Mouse (Mus musculus): ENCODE data around the gene Nfia. TPM values are rescaled to one million over a fixed set of nuclear protein-coding genes. Genes with fewer than 3 reads are reported as not detected.

Nfia gene
- polyA plus RNA-seq, 1 experiment from 2014 or later = 14.4 TPM

DNA sequence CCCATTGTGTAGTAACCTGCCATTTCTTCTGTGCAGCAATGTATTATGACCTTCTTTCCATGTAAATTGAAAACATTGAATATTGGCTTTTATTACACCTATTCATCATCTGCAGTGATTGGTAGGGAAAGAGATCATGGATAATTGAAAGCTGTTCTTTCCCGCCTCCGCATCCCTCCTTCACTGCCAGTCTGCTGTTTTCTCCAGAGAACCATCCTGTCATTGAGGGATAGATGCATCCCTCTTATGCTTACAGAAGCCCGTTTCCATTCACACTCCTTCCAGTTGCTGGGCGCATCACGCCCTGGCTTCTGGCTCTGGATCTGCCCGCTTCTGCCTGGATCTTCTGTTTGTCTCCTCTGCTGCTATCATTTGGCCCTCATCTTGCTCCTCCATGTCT is 312.5 kb downstream of the Nfia start:
- Histone ChIP-seq H3K27me3 (ENCODE audit: insufficient read depth, poor library complexity, severe bottlenecking) (no peaks in the 10 kb centered on the region), H3K4me1 (peaks cover 41% of the 10 kb centered on the region), H3K9me3 (no peaks in the 10 kb centered on the region), H3K4me3 (no peak overlapping the region), H3K36me3 (0 out of 2 replicates have a peak, but pooled peaks cover 4% of the 10 kb centered on the region), H3K27ac (no peak overlapping the region)
- WGBS = 85% methylated on average over 6 of the region's 6 CpGs
- DNase-seq (ENCODE audit: low spot score) = no peak

GRCm38 (mm10) chr4:98086976-98087375 is 314.4 kb downstream of the Nfia start:
- Histone ChIP-seq H3K27me3 (ENCODE audit: insufficient read depth, poor library complexity, severe bottlenecking) (no peaks in the 10 kb centered on the region), H3K9me3 (no peaks in the 10 kb centered on the region), H3K36me3 (0 out of 2 replicates have a peak, but pooled peaks cover 4% of the 10 kb centered on the region), H3K4me3 (no peak overlapping the region), H3K4me1 (peaks cover 41% of the 10 kb centered on the region), H3K27ac (no peak overlapping the region)
- no peak for DNase-seq (ENCODE audit: low spot score)
- 60% methylated on average over 4 of the region's 4 CpGs for WGBS

GRCm38 (mm10) chr4:98089985-98090384 is 317.5 kb downstream of the Nfia start:
- WGBS = 16% methylated on average over 6 of the region's 6 CpGs
- no peak for DNase-seq (ENCODE audit: low spot score)
- 0 out of 2 replicates have a peak, but pooled peaks cover 4% of the 10 kb centered on the region for H3K36me3 ChIP-seq
- peaks cover 55% of the 10 kb centered on the region for H3K4me1 ChIP-seq
- H3K9me3 ChIP-seq = no peaks in the 10 kb centered on the region
- H3K27ac ChIP-seq = no peak overlapping the region; the same call in 1 of the 2 replicates
- H3K27me3 ChIP-seq (ENCODE audit: insufficient read depth, poor library complexity, severe bottlenecking) = no peaks in the 10 kb centered on the region
- no peak overlapping the region for H3K4me3 ChIP-seq

GRCm38 (mm10) chr4:98090586-98090985 is 318.1 kb downstream of the Nfia start:
- no peaks in the 10 kb centered on the region for H3K27me3 ChIP-seq (ENCODE audit: insufficient read depth, poor library complexity, severe bottlenecking)
- H3K4me1 ChIP-seq = peaks cover 51% of the 10 kb centered on the region
- WGBS = 54% methylated on average over 3 of the region's 3 CpGs
- no peaks in the 10 kb centered on the region for H3K9me3 ChIP-seq
- DNase-seq (ENCODE audit: low spot score) = no peak
- H3K4me3 ChIP-seq = no peak overlapping the region
- H3K36me3 ChIP-seq = no peaks in the 10 kb centered on the region
- H3K27ac ChIP-seq = no peak overlapping the region

GRCm38 (mm10) chr4:98091368-98091827 is 318.9 kb downstream of the Nfia start:
- WGBS = 27% methylated on average over 4 of the region's 4 CpGs
- Histone ChIP-seq H3K4me3 (no peak overlapping the region), H3K9me3 (no peaks in the 10 kb centered on the region), H3K27ac (peak overlapping the region; percentile 78), H3K27me3 (ENCODE audit: insufficient read depth, poor library complexity, severe bottlenecking) (no peaks in the 10 kb centered on the region), H3K4me1 (peaks cover 51% of the 10 kb centered on the region), H3K36me3 (no peaks in the 10 kb centered on the region)
- DNase-seq (ENCODE audit: low spot score) = no peak

GRCm38 (mm10) chr4:98091901-98092472 is 319.5 kb downstream of the Nfia start:
- Histone ChIP-seq H3K4me1 (peaks cover 49% of the 10 kb centered on the region), H3K27me3 (ENCODE audit: insufficient read depth, poor library complexity, severe bottlenecking) (no peaks in the 10 kb centered on the region), H3K9me3 (no peaks in the 10 kb centered on the region), H3K27ac (peak overlapping the region; percentile 78), H3K4me3 (no peak overlapping the region), H3K36me3 (no peaks in the 10 kb centered on the region)
- 63% methylated on average over 5 of the region's 5 CpGs for WGBS
- no peak for DNase-seq (ENCODE audit: low spot score)

- WGBS = 14% methylated on average over 19 of the region's 19 CpGs
- Histone ChIP-seq H3K4me1 (peaks cover 58% of the 10 kb centered on the region), H3K27me3 (ENCODE audit: insufficient read depth, poor library complexity, severe bottlenecking) (no peaks in the 10 kb centered on the region), H3K36me3 (no peaks in the 10 kb centered on the region), H3K27ac (no peak overlapping the region; the same call in 1 of the 2 replicates), H3K9me3 (no peaks in the 10 kb centered on the region), H3K4me3 (peak overlapping the region; percentile 31)
- DNase-seq (ENCODE audit: low spot score) = no peak
Measured at GRCm38 (mm10) chr4:98094112-98094805, 321.7 kb downstream of the Nfia start.

- Histone ChIP-seq H3K27ac (no peak overlapping the region), H3K9me3 (no peaks in the 10 kb centered on the region), H3K4me1 (peaks cover 55% of the 10 kb centered on the region), H3K36me3 (no peaks in the 10 kb centered on the region), H3K4me3 (no peak overlapping the region), H3K27me3 (ENCODE audit: insufficient read depth, poor library complexity, severe bottlenecking) (no peaks in the 10 kb centered on the region)
- WGBS = 74% methylated on average over 2 of the region's 2 CpGs
- DNase-seq (ENCODE audit: low spot score) = no peak
Measured at GRCm38 (mm10) chr4:98095060-98095459, 322.5 kb downstream of the Nfia start.

DNA sequence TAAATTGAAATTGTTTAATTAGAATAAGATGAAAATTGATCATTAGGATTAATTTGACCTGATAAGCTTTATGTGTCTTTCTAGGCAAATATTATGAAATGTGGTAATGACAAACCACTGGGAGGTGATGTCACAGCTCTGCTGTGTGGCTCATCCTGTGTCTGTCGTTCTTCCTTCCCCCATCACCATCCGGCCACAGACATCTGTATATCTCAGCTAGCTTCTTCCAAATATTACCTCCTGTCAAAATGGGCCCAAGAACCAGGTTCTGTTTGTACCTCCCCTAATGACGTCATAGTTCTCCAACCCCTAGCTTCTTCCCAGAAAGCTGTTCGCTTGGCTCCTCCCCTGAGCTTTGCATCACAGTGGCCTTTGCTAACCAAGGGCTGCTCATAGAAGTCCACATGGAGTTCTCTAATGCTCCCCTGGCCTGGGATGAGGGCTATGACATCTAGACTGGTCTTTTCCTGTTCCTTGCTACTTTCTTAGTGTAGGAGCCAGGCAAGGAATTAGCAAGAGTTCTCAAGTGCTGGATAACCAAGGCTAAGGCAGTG is 324.6 kb downstream of the Nfia start:
- 79% methylated on average over 4 of the region's 4 CpGs for WGBS
- Histone ChIP-seq H3K4me1 (peaks cover 47% of the 10 kb centered on the region), H3K27ac (no peak overlapping the region), H3K9me3 (no peaks in the 10 kb centered on the region), H3K27me3 (ENCODE audit: insufficient read depth, poor library complexity, severe bottlenecking) (no peaks in the 10 kb centered on the region), H3K36me3 (no peaks in the 10 kb centered on the region), H3K4me3 (no peak overlapping the region)
- DNase-seq (ENCODE audit: low spot score) = no peak

DNA sequence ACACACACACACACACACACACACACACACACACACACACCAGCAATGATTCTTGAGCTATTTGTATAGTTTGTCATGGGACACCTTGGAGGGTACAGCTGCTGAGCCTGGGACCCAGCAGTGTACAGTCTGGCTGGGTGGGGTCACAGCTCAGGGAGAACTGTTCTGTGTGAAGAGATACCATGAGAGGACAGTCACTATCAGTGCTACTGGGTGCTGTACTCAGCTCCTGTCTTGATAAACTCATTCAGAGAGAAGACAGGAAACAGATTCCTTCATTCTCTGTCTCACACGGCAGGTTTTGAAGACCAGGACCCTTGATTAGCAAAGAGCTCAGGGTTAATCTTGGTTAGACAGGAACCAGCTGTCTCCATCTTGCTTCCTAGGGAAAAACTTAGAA is 326.1 kb downstream of the Nfia start:
- no peaks in the 10 kb centered on the region for H3K9me3 ChIP-seq
- peak overlapping the region; percentile 48 for H3K27ac ChIP-seq
- H3K4me3 ChIP-seq = no peak overlapping the region
- 8% methylated on average over 1 of the region's 1 CpGs for WGBS
- H3K36me3 ChIP-seq = no peaks in the 10 kb centered on the region
- H3K4me1 ChIP-seq = peaks cover 37% of the 10 kb centered on the region
- no peak for DNase-seq (ENCODE audit: low spot score)
- no peaks in the 10 kb centered on the region for H3K27me3 ChIP-seq (ENCODE audit: insufficient read depth, poor library complexity, severe bottlenecking)

DNA sequence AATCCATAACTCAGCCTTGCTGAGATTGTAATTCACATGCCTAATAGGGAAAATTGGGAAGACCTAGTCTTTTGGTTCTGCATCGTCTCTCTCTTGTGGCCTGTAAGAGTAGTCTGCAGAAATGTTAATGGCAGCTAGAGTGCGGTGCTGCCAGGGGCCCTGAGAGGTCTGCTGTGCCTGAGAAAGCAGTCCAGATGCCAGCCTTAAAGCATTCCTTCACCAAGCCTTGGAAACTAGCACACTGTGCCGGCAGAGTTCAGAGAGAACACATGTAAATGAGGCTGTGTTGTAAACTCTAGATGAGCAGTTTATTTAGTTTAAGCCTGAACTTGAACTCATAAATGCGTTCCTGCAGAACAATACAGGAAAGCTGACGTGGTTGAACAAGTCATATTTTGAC is 326.9 kb downstream of the Nfia start:
- Histone ChIP-seq H3K4me3 (no peak overlapping the region), H3K9me3 (no peaks in the 10 kb centered on the region), H3K27me3 (ENCODE audit: insufficient read depth, poor library complexity, severe bottlenecking) (no peaks in the 10 kb centered on the region), H3K27ac (no peak overlapping the region), H3K36me3 (no peaks in the 10 kb centered on the region), H3K4me1 (peaks cover 36% of the 10 kb centered on the region)
- no peak for DNase-seq (ENCODE audit: low spot score)
- WGBS = 74% methylated on average over 5 of the region's 5 CpGs

DNA sequence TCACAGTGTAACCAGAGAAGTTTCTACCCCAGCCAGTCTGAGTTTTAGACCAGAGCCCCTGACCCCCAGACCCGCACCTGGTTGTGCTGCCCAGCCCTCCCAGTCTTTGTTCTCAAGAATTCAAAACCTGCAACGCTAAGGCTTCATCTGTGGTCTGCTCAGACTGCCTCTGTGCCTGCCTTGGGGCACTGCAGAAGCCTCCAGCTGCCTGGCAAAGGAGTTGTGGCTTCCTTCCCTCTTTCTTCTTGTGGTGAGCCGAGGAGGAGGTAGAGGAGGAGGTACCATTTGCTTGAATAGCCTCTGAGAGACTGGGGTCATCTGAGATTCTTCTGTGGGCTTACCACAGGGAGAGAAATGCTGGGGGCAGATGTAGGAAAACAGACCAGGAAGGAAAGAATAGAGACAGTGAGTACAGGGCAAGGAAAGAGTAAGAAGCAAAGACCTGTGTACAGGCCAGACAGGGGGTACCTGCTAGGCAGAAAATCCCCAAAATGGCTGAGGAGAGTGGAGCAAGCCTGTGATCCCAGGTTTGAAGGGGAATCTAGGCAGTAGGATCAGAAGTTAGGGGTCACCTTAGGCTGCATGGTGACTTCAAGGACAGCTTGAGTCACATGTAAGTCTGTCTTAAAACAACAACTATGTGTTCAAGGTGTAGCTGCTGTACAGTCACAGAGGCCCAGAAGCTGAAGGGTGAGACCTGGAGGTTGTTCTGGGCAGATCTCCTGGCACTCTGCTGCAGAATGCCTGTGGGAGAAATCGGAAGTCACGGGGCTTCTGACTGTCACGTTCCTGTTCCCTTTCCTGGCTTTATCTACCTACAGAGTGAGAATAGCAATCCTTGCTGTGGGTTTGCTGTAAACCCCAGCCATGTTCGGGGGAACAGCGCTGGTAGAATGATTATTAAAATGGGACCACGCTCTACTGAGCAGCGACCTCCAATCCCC is 328.9 kb downstream of the Nfia start:
- Histone ChIP-seq H3K9me3 (no peaks in the 10 kb centered on the region), H3K36me3 (no peaks in the 10 kb centered on the region), H3K4me3 (no peak overlapping the region), H3K27ac (peak overlapping the region; percentile 76), H3K27me3 (ENCODE audit: insufficient read depth, poor library complexity, severe bottlenecking) (no peaks in the 10 kb centered on the region), H3K4me1 (peaks cover 45% of the 10 kb centered on the region)
- DNase-seq (ENCODE audit: low spot score) = no peak
- 63% methylated on average over 10 of the region's 10 CpGs for WGBS
